Mouse (Mus musculus) ovary, postnatal 14 days (tissue): ENCODE results near the gene Bmp10.
A peak's percentile ranks its signal among the peaks of the same experiment; 100 is the strongest.
"Not testable (repeated sequence)": the region's sequence is repeated elsewhere in the genome, so short reads cannot be mapped to it uniquely, and the experiment has no call there.

ENCODE experiments used
- DNase-seq: peaks from one replicate; pipeline ENCODE4 v3.0.0; 2022; ENCODE audit warnings: low spot score

Bmp10 gene

DNA sequence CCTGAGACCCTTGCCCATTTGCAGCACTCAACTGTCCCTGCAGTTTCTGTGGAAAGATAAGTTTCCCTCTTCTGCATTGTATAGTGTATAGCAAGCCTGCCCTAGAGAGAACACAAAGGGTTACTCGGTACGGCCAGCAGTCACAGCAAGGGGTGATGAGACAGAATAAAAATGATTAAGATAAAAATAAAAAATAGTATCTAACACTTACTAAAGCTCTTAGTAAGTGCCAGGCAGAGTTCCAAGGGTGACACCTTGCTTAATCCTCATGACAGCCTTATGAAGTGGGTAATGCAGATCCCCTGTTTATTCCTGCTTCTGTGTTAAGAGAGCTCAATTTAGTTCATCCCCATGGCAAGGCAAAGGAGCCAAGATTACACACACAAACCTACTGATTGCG, 20.7 kb downstream of the Bmp10 start:
- DNase-seq, result no peak

DNA sequence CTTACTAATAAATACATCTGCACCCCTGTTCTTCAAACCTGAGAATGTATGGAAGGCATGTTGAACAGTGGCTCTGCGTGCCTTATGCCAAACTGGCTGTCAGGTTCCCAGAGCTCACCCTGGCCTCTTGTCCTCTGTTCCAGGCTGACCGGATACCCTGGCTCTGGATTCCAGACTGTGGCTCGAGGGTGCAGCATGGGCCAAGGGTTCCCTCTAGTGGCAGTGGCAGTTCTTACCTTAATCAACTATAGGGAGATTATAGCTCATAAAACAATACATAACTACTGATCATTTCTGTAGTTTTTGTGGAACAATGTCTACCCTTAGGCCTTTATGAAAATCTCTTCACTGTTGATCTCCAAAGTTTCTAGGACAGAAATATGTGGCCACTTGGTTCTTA, 22.2 kb downstream of the Bmp10 start:
- peak; percentile 20 for DNase-seq

DNA sequence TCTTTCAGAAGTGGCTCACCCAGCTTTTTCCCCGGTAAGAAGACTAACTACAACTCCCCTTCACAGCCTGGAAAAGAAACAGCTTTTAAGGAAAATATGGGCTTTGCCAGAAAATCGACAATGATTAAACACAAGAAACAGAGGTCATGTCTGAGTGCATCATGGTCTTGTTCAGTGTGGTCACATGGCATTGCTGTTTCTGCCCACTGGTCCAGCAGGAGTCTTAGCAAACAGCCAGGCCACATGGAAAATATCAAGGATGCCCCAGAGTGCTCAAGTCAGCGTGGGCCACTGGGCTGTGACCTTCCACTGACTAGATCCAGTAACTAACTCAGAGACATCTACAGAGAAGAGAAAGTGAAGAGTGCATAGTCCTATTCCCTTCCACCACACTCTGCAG, 23.0 kb downstream of the Bmp10 start:
- DNase-seq, result no peak

DNA sequence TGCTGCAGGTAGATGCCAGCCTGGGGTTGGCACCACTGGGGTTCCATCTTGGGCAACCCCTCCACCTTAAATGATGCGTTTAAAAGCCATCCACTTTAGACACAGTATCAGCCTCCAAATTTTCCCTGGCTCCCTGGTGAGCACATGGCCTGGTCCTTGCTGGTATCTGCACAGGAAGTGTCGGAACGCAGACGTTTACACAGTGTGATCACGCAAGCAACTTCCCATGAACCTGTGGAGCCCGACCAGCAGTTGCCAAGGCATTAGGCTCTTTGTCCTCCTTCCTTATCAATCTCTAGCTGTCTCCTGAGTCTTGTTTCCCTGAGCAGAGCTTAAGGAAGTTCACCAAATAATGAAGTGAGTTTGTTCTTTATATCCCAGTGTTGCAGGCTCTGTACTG, 26.7 kb downstream of the Bmp10 start:
- DNase-seq, result no peak

DNA sequence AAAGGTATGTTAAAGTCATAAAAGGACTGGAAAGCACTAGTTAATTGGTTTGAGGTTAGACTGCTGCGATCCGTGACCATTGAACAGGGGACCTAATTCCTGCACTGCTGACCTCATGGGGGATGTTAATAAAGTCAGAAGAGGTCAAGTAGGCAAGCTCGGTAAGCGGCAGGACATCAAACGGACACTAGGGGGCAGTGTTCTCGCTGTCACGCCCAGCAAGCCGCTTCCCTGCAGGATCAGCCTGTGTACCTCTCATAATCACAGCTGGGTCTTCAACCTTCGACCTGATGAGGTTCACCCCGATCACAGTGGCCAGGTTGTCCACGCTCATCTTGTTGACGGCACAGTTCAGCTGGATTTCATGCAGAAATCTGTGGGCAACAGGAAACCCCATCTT, 37.4 kb downstream of the Bmp10 start:
- DNase-seq, result peak; percentile 65

DNA sequence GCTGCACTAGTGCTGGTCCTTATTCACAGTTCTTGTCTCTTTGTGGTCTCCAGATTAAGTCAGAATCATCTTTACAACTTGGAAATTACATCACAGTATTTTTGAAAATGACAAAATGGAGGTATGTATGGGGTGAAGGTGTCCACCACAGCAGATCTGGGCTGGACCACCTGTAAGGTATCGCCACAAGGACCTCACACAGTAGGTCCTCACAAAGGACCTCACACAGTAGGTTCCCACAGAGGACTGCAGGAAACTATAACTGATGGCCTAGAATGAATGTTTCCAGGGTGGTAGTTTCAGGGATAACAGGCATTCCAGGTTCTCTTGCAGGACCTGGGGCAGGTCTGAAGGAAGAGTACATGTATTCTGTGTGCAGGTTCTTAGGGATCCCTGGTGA, 38.6 kb downstream of the Bmp10 start:
- no peak for DNase-seq

DNA sequence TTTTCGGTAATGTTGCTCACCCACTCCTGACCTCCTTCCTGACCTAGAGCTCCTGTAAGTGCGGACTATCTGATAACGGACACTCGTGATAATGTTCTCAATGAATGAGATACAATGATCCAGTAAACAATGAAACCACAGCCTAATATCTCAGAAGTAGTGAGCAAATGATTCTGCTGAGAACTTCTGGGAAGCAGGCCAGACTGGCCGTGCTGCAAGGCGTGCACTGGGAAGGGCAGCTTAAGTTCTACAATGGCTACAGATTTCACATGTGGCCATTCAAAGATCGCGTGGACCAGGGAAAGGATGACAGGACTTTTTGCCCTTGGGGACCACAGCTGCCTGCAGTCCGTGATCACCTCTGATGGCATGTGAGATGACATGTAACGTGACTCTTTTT, 39.6 kb downstream of the Bmp10 start:
- no peak for DNase-seq

DNA sequence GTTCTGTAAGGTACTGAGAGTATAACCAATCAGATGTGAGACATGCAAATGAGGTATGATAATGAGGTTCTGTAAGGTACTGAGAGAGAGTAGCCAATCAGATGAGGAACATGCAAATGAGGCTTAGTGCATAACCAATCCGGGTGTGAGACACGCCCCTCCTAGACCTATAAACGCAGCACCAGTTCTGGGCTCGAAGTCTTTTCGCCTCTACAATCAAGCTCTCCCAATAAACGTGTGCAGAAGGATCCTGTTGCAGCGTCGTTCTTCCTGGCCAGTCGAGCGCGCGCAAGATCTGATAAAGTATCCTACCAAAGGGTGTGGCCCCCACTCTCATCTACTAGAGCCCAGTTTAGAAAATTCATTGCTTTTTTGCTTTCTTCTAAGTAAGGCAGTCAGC, 41.3 kb downstream of the Bmp10 start:
- not testable (repeated sequence) for DNase-seq

DNA sequence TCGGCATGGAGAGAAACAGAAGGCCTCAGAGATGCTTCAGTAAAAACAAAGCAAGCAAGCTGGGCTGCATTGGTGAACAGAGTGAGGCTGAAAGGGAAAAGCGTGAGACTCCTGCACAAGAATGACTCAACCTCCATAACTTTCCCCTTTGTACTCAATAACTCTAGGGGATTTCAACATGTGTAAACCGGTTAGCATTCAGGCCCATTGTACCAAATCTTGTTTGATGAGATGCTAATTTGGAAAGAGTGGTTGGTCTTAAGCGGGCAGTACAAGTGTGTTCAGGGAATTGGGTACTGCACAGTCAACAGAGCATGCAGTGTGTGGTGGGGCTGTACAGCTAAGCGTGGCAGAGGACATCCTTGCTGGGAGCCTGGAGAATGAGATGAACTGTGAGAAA, 46.4 kb downstream of the Bmp10 start:
- DNase-seq, result no peak

DNA sequence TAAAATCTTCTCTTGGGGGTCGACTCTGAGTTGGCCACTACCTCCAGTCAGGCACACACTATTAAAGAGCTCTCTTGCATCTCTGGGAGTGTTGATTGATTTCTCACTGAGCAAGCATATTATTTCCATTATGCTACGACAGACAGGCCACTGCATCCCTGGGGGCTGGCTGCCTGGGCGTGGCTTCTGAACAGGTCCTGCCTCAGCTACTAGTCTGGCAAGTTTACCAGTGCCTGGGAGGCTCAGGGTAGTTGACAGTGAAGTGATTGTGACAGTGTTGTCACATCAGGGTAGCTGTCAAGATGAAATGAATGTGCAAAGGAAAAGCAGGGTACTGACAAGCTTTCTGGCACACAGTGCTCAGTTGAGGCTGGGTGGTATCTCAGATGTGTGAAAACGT, 50.1 kb downstream of the Bmp10 start:
- no peak for DNase-seq

DNA sequence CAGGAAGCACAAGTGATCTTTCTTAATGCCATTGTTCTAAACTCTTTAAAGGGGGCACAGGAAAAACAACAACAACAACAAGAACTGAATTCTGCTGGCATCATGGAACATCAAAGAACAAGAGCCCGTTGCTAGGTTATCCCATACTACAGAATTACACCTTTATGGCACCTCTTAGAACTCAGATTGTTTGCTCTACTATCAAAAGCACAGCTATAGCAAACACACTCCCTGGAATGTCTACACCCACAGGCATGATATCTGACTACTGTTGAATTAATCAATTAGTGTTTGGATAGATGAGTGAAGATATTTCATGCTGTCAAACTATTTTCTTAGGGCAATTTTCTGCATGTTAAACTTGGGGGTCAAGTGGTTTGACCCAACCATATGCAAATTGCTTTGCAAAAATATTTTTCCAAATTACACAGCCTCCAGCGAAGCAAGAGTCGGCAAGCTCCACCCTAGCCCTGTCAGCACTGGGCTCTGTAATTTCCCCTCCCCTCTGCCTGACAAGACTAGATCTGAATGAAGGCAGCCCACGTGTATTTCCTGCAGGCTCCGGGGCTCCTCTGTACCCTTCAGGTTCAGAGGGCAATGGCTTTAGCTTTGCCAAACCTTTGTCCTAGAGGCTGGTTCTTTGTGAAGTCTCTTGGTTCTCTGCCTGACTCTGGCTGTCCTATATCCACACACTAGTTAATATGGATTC, 50.7 kb downstream of the Bmp10 start:
- no peak for DNase-seq

DNA sequence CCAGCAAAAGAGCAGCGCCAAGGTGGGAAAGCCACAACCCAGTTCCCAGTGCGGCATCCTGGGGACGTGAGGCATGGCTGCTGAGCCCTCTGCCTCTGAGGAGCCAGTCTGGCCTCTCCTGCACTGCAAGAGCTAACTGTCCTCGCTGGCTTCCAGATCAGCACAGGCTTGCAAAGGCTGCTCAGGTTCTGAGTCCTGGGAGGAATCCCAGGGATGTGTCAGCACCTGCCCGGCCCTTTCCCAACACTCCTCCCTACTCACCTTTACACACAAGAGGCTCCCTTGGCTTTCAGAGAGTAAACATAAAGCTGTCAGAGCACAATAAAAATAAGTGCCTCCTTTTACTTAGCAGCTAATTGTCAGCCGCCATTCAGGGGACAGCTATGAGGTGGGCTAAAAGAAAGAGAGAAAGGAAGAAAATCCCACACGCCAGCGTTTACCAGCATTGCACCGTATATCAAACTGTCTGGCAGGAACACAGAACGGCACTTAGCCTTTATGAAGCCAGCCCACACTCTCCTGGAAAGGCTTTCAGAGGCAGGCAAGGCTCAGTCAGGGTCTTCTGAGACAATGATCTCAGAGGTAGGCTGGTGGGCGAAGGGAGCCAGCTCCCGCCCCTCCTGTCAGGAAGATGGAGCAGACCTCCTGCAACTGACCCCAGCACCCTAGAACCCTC, 54.6 kb downstream of the Bmp10 start:
- DNase-seq, result no peak

DNA sequence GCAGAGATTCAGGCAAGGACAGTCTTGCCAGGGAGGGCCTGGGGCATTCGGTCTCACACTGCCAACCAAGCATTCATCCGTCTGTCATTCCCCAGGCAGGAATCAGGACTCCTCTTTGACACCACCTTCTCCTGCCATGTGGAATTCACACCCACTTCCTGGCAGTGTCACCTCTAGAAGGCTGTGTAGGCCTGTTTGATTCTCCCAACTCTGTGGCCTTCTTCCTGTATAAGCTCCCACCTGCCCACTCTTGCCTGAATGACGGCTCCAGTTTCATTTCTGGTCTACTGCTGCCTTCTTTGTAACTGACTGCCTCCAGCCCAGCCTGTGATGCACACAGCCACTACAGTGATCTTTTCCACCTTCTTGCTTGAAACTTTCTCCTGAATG, 55.1 kb downstream of the Bmp10 start:
- DNase-seq, result no peak

DNA sequence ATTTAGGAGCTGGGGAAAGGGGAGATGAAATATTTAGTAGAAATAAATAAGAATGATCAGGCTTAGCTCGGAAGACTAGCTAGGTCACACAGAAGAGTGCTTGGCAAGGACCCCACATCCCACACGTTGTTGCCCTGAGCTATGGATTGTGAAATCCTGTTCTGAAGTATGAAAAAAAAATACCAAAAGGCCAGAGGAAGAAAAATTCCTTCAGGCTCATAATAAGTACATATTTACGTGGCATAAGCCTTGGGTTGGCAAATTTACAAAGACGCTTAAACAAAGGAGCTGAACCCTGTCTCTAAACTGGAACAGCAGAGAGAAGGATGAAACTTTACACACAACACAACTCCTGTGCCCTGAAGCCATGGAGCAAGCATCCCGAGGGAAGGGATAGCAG, 56.0 kb downstream of the Bmp10 start:
- DNase-seq, result no peak
